Mouse (Mus musculus): Measurements from ENCODE around the gene Ccn6. TPM values are rescaled to one million over a fixed set of nuclear protein-coding genes. Genes with fewer than 3 reads are reported as not detected.

Gene Ccn6
- polyA plus RNA-seq, 1 experiment from 2014 or later = not detected

- Histone ChIP-seq H3K4me3 (replicated peaks) (no peak overlapping the region), H3K4me1 (replicated peaks) (no peaks in the 10 kb centered on the region), H3K27me3 (no peaks in the 10 kb centered on the region), H3K4me2 (no peak overlapping the region), H3K27ac (replicated peaks) (no peak overlapping the region), H3K36me3 (replicated peaks) (no peaks in the 10 kb centered on the region), H3K9ac (no peak overlapping the region), H3K9me3 (replicated peaks) (no peaks in the 10 kb centered on the region)
- WGBS (ENCODE audit: insufficient replicate concordance) = 32% methylated on average over 10 of the region's 10 CpGs
- no peak for ATAC-seq (ENCODE audit: insufficient read depth)
Observed at GRCm38 (mm10) chr10:39108837-39109488, 54.6 kb downstream of the Ccn6 start.

- no peak overlapping the region for H3K27ac ChIP-seq (replicated peaks)
- no peaks in the 10 kb centered on the region for H3K27me3 ChIP-seq
- H3K4me1 ChIP-seq (replicated peaks) = no peaks in the 10 kb centered on the region
- 69% methylated on average over 4 of the region's 4 CpGs for WGBS (ENCODE audit: insufficient replicate concordance)
- ATAC-seq (ENCODE audit: insufficient read depth) = no peak
- no peak overlapping the region for H3K4me3 ChIP-seq (replicated peaks)
- no peaks in the 10 kb centered on the region for H3K9me3 ChIP-seq (replicated peaks)
- H3K9ac ChIP-seq = no peak overlapping the region
- no peak overlapping the region for H3K4me2 ChIP-seq
- H3K36me3 ChIP-seq (replicated peaks) = no peaks in the 10 kb centered on the region
Observed at GRCm38 (mm10) chr10:39106935-39107334, 56.7 kb downstream of the Ccn6 start.

- H3K27ac ChIP-seq (replicated peaks) = no peak overlapping the region
Observed at GRCm38 (mm10) chr10:39106413-39106812, 57.2 kb downstream of the Ccn6 start.

GRCm38 (mm10) chr10:39104803-39105449, 58.7 kb downstream of the Ccn6 start:
- no peak for ATAC-seq (ENCODE audit: insufficient read depth)
- H3K27me3 ChIP-seq = no peaks in the 10 kb centered on the region
- H3K4me1 ChIP-seq (replicated peaks) = no peaks in the 10 kb centered on the region
- H3K9me3 ChIP-seq (replicated peaks) = no peaks in the 10 kb centered on the region
- 76% methylated on average over 8 of the region's 8 CpGs for WGBS (ENCODE audit: insufficient replicate concordance)
- no peak overlapping the region for H3K4me2 ChIP-seq
- H3K36me3 ChIP-seq (replicated peaks) = no peaks in the 10 kb centered on the region
- H3K9ac ChIP-seq = no peak overlapping the region
- no peak overlapping the region for H3K27ac ChIP-seq (replicated peaks)
- no peak overlapping the region for H3K4me3 ChIP-seq (replicated peaks)

More at GRCm38 (mm10) chr10:39106413-39106812, 57.2 kb downstream of the Ccn6 start:
- Histone ChIP-seq H3K9ac (no peak overlapping the region), H3K9me3 (replicated peaks) (no peaks in the 10 kb centered on the region), H3K36me3 (replicated peaks) (no peaks in the 10 kb centered on the region), H3K4me2 (no peak overlapping the region), H3K4me3 (replicated peaks) (no peak overlapping the region), H3K4me1 (replicated peaks) (no peaks in the 10 kb centered on the region), H3K27me3 (no peaks in the 10 kb centered on the region)
- ATAC-seq (ENCODE audit: insufficient read depth) = no peak
- 51% methylated on average over 3 of the region's 3 CpGs for WGBS (ENCODE audit: insufficient replicate concordance)

Other genes with a start within 250 kb of the Ccn6 start
- 2.1 TPM in 2 replicates for gene Lama4, start 198.3 kb downstream of the Ccn6 start, polyA plus RNA-seq (2015; fragmentation: Nextera tagmentation; extraction: Ambion mirVana)
- gene Fam229b, start 29.9 kb downstream of the Ccn6 start, polyA plus RNA-seq (2015; fragmentation: Nextera tagmentation; extraction: Ambion mirVana) = 0.89 and 0.91 TPM in 2 replicates
- gene Tube1, start 29.8 kb downstream of the Ccn6 start, polyA plus RNA-seq (2015; fragmentation: Nextera tagmentation; extraction: Ambion mirVana) = 4.4 and 4.9 TPM in 2 replicates
- gene Fyn, start 205.1 kb upstream of the Ccn6 start, polyA plus RNA-seq (2015; fragmentation: Nextera tagmentation; extraction: Ambion mirVana) = 6.1 and 7.4 TPM in 2 replicates